Mouse (Mus musculus) c-Kit-negative CD71-positive TER-119-positive erythroid progenitor cells, embryonic 14.5 days (primary cell): Measurements from ENCODE around the gene Styx.

Experiments
- DNase-seq: peaks from one replicate; pipeline ENCODE4 v3.0.0-alpha.2; 2013; ENCODE audit warnings: low read depth, low spot score

Styx gene

DNA sequence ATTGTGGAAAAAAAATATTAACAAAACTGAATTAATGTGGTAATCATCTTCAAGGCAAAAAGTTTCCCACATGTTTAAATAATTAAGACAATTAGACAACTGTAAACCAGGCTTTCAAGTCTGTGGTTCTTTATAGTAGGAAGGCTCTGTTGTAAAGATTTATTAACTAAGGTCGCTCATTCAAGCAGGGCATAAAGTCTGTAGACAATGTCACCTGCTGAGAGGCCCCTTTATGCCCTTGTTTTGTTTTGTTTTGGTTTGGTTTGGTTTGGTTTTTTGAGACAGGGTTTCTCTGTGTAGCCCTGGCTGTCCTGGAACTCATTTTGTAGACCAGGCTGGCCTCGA lies 88.0 kb downstream of the Styx start:
- DNase-seq, result no peak

DNA sequence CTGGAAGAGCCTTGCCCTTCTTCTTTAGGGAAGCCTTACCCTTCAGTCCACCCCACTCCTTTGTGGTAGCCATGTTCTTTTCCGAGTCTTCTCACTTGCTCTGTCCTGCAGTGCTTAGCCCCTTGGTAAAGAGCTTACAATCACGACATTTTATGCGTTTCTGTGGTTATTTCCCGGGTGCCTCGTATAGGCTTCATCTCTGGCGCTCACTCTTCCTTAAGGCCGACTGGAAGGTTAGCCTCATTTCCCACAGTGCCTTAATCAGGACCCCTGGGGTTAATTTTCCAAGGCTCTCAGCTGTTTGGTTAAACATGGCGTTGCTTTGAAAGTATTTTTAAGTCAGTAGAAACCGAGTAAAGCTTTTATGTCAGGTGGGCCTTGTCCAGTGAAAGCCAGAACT lies 88.5 kb downstream of the Styx start:
- DNase-seq, result no peak

DNA sequence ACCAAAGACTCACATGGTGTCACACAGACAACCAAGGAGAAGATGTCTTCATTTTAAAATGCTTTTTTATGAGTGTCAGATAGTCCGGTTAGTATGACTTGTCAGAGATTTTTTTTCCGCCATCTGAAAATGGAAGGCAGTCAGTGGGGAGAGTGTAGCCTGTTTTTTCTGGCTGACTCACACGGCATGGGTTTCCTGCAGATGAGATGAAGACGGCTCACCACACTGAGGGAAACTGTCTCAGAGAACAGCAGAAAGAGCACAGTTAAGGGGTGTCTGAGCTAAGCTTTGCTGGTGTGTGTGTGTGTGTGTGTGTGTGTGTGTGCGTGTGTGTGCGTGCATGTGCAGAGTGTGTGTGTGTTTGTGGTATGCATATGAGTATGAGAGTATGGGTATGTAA lies 90.4 kb downstream of the Styx start:
- DNase-seq, result no peak

DNA sequence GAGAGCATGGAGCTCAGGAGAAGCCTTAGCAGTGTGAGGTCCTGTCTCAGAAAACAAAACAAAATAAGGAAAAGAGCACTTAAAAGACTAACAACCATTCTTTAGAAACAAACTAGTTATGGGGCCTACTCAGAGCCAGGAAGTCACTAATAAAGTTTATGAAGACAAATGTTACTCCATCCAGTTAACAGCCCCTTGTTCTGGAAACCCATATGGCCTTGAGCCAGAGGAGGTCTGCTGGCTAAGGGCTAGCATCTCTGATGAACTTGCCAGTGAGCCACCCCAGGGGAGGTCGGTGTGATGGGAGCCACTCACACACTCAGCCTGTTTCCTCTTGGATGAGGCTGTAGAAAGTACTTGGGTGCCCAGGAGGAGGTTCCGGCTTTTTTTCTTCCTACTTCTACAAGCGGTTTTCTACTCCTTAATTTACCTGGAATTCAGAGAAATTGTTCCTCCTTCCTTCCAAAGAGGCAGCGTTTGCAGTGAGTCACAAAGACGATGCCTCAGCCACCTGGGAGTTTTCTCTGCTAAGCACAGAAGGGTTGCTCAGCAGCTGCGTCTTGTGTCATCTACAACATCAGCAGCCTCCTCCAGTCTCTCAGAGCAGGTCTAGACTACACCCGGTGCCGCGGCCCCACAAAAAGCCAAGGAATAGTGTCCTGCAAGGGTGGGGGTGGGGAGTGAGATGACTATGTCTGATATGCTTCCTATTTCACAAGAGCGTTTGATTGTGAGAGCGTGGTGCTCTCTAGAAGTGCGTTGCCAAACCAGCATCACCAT lies 92.1 kb downstream of the Styx start:
- no peak for DNase-seq

DNA sequence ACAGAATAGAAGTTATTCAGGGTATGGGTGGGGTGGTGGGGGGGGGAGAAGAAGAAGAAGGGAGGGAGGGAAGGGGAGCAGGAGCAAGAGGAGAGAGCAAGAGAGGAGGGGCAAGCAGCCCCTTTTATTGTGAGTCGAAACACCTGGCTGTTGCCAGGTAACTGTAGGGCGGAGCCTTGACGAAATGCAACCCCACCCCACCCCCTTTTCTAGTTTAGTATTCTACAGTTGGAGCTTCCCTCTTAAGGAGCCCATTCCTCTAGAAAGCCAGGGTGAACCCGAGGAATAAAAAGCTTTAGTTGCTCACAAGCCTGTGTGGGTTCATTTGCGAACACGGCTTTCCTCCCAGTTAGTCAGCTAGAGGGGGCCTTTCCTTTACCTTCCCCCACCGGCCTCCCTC lies 94.0 kb downstream of the Styx start:
- DNase-seq, result no peak

DNA sequence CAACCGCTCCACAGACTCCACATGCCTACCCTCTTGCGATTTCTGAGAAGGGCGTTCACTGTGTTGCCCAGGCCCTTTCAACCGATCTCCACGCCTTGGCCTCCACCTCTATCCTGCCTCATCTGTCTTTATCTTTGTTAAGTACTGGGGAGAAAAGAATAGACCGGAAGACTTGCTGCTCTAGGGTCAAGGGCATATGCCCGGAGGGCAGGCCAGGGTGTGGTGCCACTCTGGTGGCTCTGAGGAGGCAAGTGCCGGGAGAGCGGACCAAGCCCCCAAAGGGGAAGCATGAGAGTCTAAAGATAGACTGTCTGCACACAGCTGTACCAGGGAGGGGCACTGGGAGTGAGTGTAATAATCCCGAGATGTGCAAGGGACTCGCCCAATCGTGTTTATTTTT lies 94.6 kb downstream of the Styx start:
- DNase-seq, result no peak

DNA sequence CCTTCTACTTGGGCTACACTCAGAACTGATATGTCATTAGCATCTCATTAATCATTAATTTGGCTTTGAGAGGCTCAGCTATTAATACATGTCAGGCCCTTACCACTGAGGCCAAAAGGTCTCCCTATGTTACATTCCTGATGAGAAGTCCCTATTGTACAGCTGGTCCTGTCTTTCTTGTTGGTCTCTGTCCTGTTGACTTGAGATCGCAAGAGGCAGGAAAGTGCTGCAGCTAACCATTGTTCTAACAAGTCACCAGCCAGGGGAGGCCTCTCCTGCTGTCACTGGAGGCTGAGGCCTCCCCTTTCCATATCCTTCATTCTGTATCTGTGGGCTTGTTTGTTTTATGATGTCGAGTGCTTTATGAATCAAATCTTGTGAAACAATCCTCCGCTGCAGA lies 95.9 kb downstream of the Styx start:
- no peak for DNase-seq

DNA sequence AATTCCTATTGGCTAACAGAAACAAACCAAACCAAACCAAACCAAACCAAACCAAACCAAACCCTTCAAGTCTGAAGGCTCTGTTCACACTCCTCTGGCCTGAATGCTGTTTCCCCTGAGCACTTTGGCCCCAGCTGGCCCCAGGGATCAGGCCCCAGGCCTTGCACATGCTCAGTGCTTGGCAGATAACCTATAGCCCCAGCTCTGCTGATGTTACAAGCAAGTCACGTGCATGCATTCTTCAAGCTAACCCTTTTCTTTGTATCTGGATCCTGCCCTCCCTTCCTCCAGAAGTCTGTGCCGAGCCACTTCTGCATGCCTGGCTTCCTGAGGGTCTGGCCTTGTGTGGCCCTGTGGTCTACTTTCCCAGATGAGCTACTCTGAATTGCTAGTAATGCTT lies 100.2 kb downstream of the Styx start:
- no peak for DNase-seq

DNA sequence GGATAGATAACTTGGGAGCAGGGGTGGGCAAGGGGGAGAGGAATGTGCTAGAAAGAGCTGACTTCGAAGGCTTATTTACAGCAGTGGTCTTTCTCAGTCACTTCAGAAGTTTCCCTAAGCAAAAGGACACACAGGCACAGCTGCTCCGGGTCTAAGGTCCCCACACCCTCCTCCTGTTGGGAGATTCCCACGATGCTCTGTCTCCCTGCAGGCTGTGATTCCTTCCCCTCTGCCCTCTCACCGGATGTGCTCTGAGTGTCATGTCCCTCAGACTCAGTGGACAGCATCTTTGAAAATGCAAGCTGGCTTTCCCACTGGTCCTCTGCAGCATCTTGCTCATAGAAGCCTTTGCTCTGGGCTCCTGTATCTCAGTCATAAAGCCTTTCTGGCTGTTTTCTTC lies 101.3 kb downstream of the Styx start:
- no peak for DNase-seq

DNA sequence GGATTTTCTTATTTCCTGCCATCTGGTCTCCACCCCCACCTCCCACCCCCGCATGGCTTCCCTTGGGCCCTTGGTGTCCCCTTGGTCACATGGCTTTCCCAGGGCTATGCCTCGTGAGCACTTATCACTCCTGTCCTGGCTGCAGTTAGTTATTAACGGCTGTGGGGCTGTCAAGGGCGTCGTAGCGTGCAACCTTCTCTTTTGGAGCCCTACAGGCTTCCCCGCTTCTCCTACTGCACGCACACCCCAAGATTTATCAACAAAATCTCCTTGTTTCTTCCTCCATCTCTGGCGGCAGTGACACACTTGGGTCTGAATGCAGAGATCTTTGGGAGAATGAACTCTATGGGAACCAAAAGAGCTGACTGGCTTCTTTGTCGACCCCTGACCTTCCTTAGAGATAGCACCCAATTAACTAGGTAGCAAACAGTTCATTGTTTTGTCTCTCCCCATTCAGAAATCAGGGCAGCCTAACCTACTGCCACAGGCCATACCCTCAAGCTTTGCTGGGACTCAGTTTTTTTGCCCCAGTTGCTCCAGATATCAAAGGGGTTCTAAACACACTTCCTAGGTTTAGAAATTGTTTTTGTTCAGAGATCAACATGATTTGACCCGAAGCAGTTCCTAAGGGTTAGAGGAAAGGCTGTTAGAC lies 102.1 kb downstream of the Styx start:
- DNase-seq, result no peak

DNA sequence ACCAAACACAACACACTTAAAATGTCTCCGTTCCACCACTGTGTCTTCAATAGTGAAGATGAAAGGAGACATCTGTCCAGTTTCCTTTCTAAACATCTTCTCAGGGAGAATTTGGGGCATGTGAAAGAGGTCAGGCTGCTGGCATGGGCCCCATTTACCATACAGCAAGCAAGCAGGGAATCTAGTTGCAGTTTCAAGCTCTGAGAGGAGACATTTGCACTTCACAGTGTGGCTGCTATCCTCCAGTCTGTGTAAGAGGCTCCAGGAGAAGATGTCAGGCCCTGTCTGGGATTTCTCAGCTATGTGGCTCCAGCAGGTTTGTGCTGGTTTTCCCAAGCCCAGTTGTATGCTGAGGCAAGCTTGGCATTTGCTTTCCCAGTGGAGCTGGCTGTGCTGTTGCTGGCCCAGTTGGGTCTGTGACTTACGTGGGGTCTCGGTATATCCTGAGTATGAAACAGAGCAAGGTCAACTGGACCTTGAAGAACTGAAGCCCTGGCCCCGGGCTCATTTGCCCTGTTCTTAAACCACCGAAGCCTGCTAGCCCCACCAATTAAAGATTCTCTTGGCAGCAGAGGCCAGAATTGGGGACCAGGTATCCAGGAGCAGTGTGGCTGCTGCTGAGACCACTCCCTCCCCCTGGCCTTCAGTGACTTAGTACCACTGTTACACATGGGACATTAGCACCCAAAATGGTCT lies 102.8 kb downstream of the Styx start:
- no peak for DNase-seq

DNA sequence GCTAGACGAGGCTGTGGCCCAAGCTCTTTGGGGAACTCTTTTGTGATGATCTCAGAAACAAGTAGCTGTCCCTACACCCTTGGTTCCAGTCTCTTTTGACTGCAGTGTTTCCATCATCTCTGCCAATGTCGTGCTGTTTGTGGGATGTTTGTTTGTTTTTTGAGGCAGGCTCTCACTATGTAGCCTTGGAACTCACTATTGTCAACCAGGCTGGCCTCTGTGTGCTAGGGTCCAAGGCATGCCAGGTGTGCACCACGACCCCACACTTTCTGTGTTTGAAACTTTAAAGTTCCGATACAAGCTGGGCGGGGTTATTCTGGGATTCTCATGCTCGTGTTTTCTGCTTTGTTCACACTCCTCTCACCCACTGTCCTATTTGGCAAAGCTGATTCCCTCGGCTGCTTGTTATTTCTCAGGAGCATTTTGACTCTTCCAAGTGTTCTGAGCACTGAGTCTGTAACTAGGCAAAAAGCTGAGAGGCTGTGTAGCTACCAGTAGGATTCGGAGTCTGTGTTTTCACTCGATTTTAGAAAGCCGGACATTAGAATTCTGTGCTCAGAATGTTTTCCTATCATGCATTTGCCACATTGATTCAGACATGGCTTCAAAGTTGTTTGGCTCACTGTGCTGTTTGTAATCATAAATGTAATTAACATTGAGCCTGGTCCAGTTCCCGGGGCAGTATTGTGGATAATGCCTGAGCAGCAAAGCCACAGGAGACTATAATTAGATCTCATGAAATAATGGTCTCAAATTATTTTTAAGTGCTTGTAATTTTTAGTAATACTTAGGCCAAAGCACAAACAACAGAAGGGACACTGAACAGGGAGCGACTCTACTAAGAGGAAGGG lies 105.0 kb downstream of the Styx start:
- DNase-seq, result no peak

DNA sequence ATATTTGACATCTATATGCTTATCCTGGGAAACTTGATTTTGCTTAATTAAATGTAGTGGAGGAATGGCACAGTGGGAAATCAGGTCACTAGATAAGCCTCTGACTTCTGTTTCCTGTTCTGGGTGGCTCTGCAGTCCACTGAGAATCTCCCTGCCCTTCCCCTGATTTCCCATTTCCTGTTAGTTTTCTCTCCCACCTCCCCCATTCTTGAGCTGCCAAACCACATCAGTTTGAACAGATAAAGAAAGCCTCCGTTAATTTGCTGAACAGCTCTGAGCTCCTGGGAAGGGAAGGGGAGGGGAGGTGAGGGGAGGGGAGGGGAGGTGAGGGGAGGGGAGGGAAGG lies 105.6 kb downstream of the Styx start:
- DNase-seq, result no peak

DNA sequence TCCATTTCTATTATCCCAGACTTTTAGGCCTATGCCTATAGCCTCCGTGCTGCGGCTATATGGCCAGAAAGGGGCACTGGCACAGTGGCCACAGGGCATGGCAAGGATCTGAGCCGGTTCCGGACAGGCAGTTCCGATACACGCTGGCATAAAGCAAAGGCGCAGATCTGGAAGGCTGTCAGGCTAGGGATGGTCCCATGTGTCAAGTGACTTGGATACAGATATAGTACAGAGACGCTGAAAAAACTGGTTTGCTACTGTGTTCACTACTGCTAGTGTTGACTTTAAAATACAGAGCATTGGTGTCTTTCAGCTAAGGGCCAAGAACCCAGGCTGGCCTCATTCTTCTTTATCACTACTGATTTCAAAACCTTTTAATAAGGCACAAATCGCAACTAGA lies 106.1 kb downstream of the Styx start:
- no peak for DNase-seq

DNA sequence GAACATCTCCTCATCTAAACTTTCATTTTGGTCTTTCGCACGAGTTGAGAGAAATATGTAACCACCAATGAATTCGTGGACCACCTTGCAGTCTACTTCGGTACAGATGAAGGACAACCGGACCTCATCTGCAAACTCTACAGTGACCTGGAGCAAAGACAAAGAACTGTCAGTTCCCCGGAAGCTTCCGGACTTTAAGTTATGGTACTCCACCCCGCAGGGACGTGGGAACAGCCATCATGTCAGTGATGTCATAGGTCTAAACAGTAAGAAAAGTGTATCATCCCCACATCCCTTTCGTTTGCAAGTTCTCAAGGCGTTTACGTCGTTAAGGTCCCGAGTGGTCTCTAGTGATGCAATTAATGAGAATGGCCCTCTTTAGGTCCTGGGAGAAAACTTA lies 109.0 kb downstream of the Styx start:
- DNase-seq, result no peak

DNA sequence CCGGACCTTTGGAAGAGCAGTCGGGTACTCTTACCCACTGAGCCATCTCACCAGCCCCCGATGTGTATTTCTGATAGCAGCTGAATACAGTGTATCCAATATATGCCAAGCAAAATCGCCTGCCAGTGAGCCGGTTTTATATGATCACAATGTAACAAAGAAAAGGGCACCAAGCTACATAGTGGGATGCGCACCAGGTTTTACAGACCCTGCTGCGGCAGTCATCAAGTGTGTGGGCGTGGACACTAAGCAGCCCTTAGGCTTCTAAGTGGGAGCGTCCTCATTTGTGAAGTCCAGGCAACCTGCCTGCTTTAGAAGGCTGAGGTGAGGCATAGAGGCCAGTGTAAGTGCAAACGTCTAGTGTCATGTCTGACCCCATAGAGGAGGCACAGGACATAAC lies 109.6 kb downstream of the Styx start:
- DNase-seq, result no peak

DNA sequence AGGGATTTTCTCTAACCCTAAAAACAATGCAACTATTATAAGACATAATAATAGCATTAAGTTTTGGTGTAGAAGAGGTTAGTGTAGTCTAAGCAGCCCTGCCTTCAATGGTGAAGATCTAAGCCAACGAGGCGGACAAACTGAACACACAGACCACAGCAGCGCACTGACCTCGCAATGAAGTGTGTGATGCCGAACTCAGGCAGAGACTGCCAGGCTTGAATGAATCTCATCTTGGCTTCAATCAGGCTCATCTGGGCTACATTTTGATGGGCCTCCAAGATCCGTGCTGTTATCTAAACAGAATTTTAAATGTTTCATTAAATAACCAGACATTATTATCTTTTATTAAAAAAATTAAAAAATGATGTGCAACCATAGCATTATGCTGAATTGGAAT lies 111.1 kb downstream of the Styx start:
- no peak for DNase-seq

DNA sequence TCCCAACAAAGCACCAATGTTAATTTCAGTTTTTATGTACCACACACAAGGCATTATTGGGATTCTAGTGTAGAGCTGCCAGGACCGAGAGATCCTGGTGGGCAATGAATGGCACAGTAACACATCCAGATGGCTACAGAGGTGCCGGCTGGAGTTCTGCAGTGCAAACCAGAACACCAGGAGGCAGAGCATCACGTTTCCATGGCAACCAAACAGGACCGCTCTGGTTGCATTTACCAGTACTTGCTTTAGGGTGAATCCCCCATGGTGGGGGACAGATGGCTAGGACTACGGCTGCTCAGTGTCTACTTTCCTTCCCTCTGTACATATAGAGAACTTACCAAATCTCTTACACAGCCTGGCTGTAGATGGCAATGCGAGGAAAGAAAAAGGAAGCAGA lies 111.5 kb downstream of the Styx start:
- DNase-seq, result no peak

DNA sequence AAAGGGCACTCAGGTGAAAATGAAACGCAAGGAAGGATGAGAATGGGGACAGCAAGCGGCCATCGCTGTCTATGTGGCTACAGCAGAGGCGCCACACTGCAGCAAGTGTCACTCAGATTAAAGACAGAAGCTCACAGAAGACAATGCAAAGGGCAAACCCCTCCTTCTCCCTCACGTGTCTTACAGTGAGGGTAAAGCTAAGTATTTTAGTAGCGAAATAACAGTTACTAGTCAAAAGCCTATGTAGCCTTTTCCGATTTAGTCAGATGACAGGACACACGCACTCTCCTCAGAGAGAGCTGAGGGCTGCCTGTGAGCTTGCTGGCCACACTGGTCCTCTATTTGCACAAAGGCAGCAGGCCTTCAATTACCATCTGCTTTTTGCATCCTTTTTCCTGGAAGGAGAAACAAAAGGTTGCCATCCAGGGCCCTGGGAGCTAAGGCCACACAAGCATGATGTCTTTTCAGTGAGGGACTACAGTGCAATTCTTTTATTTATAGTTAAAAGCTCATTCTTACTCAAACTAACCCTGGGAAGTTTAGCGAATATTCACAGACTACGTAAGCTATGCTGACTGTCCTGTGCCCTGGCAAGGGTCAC lies 112.1 kb downstream of the Styx start:
- DNase-seq, result no peak

DNA sequence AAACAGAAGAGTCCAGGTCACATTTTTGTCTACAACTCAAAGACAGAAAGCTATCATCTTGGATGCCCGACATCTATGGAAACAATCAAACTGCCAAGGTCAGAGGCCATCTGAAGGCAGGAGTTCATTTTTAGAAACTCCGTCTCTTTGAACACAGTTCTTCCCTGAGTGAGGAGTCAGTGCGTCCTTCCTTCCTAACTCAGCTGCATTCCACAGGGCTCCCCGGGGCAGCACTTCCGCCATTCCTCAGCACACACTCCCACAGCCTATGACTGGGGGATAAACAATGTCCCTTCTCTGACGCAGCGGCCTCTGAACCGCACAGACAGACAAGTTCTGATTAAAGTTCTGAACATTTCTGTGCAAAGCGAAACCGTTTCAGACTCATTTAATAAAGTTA lies 112.7 kb downstream of the Styx start:
- no peak for DNase-seq

DNA sequence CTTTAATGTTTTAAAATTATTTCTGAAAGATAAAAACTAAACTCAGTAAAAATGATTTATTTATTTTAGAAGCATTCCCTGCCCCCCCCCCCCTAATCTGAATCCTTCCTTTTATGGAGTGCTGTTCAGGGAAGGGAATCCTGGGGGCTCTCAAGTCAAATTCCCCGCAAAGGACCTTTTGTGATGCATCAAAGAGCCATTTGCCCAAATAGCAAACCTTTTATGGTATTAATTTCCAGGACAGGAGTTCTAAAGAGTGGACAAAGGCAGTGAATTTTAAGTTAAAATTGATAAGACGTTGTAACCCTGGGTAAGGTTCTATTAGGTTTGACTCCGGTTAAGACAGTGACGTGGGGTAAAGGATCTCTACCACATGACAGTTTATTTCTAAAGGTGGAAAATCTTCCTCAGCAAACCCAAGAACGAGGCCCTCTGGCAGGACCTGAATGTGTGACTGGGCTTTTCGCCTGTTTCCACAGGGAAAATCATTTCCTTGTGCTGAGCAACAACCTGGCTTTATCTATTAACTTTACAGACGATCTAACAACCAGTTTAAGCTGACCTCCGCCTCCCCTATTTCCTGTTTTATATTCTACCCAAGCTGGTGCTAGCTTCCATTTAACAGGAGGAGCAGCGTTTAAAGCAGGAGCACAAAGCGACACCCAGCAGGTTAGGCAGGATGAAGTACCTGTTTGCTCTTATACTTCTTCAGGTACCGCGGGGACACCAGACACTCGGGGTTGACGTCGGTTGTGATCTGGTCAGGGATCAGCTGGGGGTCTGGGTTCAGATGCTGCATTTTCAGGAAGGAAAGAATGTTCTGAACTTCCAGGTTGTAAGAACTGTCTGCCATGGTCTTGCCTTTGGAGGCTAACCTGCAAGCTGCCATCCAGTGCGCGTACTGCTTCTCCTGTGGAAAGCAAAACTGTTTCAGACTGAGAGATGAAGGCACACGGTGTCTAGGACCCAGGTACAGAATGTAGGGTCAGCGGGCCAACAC lies 113.4 kb downstream of the Styx start:
- DNase-seq, result no peak
